Mouse (Mus musculus): Measurements from ENCODE around the gene Ier5l.

The Ier5l gene

GRCm38 (mm10) chr2:30440211-30440700 lies 33.8 kb downstream of the Ier5l start:
- DNase-seq: no peak

GRCm38 (mm10) chr2:30439631-30440030 lies 34.4 kb downstream of the Ier5l start:
- DNase-seq: no peak

- DNase-seq: no peak
Measured at GRCm38 (mm10) chr2:30437791-30438190, 36.2 kb downstream of the Ier5l start.

GRCm38 (mm10) chr2:30436809-30437208 lies 37.2 kb downstream of the Ier5l start:
- DNase-seq: no peak

DNA sequence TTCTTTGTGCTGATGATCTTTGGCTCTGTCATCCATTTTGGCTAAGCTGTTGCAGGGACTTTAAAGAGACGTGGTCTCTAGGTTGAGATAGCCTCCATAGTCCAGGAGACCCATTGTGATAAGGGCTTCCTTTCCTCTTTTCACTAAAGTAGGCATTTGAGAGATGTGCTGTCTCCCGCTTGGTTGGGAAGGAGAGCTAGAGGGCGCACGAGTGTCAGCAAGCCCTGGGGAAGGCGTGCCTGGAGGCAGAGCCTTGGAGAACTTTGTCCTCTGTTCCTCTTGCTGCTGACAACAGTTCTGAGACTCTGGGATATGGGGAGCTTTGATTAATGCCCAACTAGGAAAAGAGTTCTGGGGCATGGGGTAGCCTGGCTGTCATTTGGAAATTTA lies 37.9 kb downstream of the Ier5l start:
- no peak for DNase-seq

DNA sequence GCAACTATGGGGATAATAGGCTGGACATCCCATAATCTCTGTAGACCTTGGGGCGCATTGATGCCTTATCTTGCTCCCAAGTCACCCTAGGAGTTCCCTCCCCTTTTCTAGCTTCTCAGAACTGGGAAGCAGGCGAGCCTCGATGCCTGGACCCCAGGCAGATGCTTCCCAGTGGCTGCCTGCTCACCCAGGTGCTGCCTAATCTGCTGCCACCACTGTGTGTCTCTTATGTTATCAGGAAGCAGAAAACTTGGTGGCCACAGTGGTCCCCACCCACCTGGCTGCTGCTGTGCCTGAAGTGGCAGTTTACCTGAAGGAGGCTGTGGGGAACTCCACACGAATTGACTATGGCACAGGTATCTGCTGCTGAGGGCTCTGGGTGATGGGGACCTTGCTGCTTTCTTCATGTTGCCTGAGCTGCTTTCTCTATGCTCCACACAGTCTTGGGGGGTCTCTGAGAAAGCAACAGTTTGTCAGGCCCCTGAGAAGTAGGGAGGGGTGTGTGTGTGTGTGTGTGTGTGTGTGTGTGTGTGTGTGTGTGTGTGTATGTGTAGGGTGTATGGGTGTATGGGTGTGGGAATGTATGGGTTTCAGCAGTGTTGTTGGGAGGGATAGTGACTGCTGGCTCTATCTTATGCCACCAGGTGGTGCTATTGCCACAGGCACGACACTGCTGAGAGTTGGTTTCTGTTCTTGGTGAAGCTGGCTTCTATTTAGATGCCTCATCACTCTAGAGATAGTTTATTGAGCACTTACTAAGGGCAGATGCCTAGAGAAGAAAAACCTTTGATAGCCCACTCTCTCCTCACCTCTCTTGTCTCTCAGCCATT lies 38.5 kb downstream of the Ier5l start:
- peak; percentile 79 for DNase-seq

DNA sequence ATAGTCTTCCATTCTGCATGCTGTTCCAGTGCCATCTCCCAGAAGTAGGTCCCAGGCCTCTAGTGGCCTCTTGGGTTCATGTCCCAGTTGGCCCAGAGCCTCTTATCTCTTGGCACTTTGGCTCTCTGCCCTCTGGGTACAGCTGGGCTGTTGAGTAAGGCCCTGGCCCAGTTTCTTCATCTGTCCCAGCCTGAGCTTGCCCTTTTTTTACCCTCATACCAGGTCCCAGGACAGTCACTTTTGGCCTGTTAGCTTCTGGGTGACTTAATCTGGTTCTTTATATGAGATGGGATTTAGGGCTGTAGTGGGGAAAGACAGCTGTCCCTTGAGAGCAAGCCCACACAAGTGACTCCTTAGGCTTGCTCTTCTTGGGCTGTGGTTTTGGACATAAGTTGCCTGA lies 44.9 kb downstream of the Ier5l start:
- no peak for DNase-seq

Data from retina, postnatal 1 day (tissue).